Mouse (Mus musculus): Measurements from ENCODE around the gene Hes5. TPM values are rescaled to one million over a fixed set of nuclear protein-coding genes. Genes with fewer than 3 reads are reported as not detected.

Gene Hes5
- polyA plus RNA-seq, 1 experiment from 2014 or later = 154 TPM

DNA sequence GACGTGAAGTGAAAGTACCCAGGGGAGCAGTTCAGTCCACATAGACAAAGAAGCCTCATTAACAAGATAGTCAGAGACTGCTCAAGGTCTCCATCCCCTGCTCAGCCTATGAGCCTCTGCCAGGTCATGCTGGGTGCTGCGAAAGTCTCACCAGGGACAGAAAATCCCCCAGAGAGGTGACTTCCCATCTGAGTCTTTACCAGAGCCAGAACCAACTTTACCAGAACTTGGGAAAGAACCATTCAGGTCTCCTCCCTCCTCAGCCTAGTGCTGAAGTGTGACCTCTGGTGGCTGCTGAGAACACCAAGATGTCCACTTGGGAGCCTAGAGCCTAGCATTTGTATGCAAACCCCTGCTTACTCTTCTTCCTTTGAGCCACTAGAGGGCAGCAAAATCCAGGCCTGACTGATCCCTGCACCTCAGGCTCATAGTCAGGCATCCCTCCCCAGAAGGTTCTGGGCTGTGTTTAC, 16.6 kb upstream of the Hes5 start:
- Histone ChIP-seq H3K27ac (no peak overlapping the region), H3K27me3 (0 out of 2 replicates have a peak, but pooled peaks cover 4% of the 10 kb centered on the region), H3K4me1 (replicated peaks) (peaks cover 34% of the 10 kb centered on the region), H3K4me3 (no peak overlapping the region), H3K9me3 (no peaks in the 10 kb centered on the region), H3K36me3 (no peaks in the 10 kb centered on the region), H3K9ac (no peak overlapping the region), H3K4me2 (no peak overlapping the region)
- ATAC-seq (ENCODE audit: low FRiP score) = peak; percentile 58; the same call in 1 of the 2 replicates
- 20% methylated on average over 2 of the region's 2 CpGs for WGBS

DNA sequence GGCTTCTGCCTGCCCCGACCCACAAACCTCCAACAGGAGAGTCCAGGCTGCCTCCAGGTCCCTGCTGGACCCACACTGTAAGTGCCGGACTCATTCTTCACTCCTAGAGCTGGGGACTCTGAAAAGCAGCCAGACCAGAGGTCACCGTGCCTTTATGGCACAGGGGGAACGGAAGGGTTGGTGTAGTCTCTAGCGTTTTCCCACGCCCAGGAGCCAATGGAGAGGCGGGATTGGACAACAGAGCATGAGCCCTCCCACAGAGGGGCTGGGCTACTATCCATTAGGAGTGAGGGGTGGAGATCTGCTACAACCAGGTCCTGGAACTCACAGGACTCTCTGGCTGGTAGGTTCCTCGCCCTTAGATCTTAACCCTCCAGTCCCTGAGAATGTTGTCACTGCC, 14.4 kb upstream of the Hes5 start:
- H3K36me3 ChIP-seq = no peaks in the 10 kb centered on the region
- peak overlapping the region; percentile 60 for H3K9ac ChIP-seq
- peak overlapping the region; percentile 58; the same call in 1 of the 2 replicates for H3K27ac ChIP-seq
- 2% methylated on average over 8 of the region's 8 CpGs for WGBS
- H3K4me3 ChIP-seq = peak overlapping the region; percentile 33
- peak overlapping the region; percentile 55 for H3K4me2 ChIP-seq
- H3K4me1 ChIP-seq (replicated peaks) = peaks cover 44% of the 10 kb centered on the region
- H3K9me3 ChIP-seq = no peaks in the 10 kb centered on the region
- peak; percentile 81 for ATAC-seq (ENCODE audit: low FRiP score)
- peaks cover 13% of the 10 kb centered on the region for H3K27me3 ChIP-seq

DNA sequence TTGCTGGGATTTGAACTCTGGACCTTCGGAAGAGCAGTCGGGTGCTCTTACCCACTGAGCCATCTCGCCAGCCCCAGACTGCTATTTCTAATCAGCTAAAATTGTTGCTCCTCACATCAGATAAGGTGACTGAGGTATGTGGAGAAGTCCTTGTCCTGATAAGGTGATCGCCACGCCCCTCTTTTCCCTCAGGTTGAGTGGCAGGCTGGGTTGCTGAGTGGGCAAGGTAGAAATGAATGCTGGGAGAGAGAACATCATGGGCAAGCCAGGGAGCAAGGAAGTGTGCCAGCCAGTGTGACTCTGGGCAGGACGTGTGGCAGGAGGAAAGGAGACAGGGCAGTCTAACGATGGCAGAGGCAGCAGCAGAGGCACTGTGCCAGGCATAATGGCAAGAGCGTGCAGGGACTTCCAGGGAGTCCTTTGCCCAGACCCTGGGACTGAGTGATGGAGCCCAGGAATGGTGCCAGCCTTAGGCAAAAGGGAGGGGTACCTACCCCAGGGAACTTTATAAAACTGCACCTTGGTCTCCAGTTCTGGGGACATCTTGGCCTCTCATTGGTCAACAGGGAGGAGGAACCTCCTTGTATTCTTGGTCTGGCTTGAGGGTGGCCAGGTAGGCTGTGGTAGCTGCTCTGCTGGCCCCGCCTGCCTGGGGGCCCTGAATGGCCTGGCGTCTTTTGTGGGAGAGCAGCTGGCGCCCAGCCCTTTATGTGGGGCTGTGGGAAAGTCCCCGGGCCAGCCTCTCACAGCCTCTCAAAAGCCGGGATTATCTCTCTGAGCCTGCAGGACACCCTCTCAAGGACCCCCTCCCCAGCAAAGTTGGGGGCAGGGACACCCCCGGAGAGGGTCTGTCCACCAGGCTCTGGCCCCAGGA, 12.4 kb upstream of the Hes5 start:
- no peak overlapping the region for H3K9ac ChIP-seq
- peak overlapping the region; percentile 80 for H3K27ac ChIP-seq
- H3K4me1 ChIP-seq (replicated peaks) = peaks cover 55% of the 10 kb centered on the region
- no peaks in the 10 kb centered on the region for H3K36me3 ChIP-seq
- peaks cover 24% of the 10 kb centered on the region for H3K27me3 ChIP-seq
- no peak overlapping the region for H3K4me3 ChIP-seq
- ATAC-seq (ENCODE audit: low FRiP score) = peak; percentile 66
- 39% methylated on average over 14 of the region's 14 CpGs for WGBS
- H3K4me2 ChIP-seq = peak overlapping the region; percentile 21; the same call in 1 of the 2 replicates
- no peaks in the 10 kb centered on the region for H3K9me3 ChIP-seq

DNA sequence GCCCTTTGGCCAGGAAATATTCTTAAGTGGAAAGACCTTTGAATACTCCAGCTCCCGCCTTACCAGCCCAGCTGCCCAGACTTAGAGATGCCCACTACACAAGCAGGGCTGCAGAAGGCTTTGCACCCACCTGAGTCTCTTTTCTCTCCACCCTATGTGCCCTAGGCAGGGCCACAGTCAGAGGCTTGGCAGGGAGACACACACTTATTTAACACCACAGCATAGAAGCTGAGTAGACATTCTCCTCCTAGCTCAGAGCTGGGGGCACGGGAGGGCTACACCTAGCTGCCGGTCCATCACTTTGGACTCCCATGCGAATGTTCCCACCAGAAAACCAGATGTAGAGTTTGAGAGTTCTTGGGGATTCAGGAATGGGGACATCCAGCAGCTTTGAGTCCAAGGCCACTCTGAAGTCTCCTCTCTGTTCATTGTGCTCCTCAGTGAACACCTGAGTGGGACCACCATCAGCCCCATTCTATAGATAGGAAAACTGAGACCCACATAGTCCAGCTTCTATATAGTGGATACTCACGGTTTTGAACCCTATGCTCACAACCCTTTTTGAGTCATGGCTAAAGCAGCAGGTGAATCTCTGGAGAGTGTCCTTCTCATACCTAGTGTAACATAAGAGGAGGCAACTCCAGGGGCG, 11.7 kb upstream of the Hes5 start:
- no peak for ATAC-seq (ENCODE audit: low FRiP score)
- Histone ChIP-seq H3K9me3 (no peaks in the 10 kb centered on the region), H3K27me3 (peaks cover 30% of the 10 kb centered on the region), H3K4me2 (peak overlapping the region; percentile 29; the same call in 1 of the 2 replicates), H3K4me3 (no peak overlapping the region; the same call in 1 of the 2 replicates), H3K36me3 (no peaks in the 10 kb centered on the region), H3K27ac (peak overlapping the region; percentile 80), H3K9ac (0 out of 2 replicates have a peak overlapping the region, but pooled peaks have one; percentile 19), H3K4me1 (replicated peaks) (peaks cover 56% of the 10 kb centered on the region)
- WGBS = 37% methylated on average over 6 of the region's 6 CpGs

DNA sequence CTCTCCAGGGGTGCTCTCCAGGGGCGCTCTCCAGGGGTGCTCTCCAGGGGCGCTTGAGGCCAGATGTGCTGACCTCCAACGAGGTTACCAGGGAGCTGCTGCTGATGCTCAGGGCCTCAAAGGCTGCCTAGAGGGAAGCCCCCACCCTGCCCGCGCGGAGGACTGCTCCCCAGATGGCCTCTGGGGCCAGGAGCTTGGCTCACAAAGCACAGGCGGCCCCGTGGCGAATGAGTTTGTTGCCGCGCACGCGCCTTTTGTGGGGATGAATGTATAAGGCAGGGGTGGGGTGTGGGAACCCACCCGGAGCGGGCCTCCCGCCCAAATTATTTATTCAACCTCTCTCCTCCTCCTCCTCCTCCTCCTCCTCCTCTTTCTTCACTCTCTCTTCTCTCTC, 11.1 kb upstream of the Hes5 start:
- Histone ChIP-seq H3K36me3 (no peaks in the 10 kb centered on the region), H3K4me2 (peak overlapping the region; percentile 29; the same call in 1 of the 2 replicates), H3K4me3 (no peak overlapping the region; the same call in 1 of the 2 replicates), H3K4me1 (replicated peaks) (peaks cover 60% of the 10 kb centered on the region), H3K27ac (0 out of 2 replicates have a peak overlapping the region, but pooled peaks have one; percentile 80), H3K9ac (0 out of 2 replicates have a peak overlapping the region, but pooled peaks have one; percentile 19), H3K9me3 (no peaks in the 10 kb centered on the region), H3K27me3 (peaks cover 35% of the 10 kb centered on the region)
- no peak for ATAC-seq (ENCODE audit: low FRiP score)
- 2% methylated on average over 16 of the region's 16 CpGs for WGBS

DNA sequence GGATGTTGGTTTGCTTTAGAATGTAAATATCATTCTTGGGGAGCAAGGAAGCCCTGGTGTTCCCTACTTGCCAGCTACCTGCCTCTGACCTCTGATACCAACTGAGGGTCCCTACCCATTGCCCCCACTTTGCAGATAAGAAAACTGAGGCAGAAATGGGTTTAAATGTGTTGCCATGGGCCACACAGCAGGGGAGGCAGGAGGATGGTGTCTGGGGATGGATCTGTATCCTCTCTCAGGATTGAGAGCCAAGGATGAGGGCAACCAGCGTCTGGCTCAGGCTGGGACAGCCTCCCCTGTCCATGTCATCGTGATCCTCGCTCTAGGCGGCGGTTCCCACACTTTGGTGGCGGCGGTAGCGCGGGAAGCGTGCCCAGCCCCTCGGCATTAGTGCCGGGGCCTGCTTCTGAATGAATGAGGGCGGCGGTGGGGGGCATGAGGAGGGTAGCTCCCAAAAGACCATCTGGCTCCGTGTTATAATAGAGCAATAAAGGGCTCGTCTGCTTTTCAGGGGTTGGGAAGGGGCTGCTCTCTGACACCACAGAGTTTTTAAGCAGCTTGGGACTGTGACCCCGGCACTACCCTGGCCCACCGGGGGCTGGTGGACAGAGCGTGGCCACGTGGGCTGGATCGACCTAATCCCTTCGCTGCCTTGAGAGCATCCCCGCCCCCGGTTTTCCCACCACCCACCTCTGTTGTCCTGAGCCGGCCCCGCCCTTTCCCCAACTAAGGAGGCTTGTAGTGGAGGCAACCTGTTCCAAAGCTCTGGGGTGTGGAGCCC, 8.1 kb upstream of the Hes5 start:
- ATAC-seq (ENCODE audit: low FRiP score) = peak; percentile 31
- no peak overlapping the region for H3K27ac ChIP-seq
- H3K9ac ChIP-seq = no peak overlapping the region
- no peaks in the 10 kb centered on the region for H3K36me3 ChIP-seq
- no peak overlapping the region for H3K4me3 ChIP-seq
- peaks cover 49% of the 10 kb centered on the region for H3K27me3 ChIP-seq
- under 1% methylated on average over 26 of the region's 26 CpGs for WGBS
- H3K9me3 ChIP-seq = no peaks in the 10 kb centered on the region
- peak overlapping the region; percentile 35 for H3K4me2 ChIP-seq
- H3K4me1 ChIP-seq (replicated peaks) = peaks cover 54% of the 10 kb centered on the region

DNA sequence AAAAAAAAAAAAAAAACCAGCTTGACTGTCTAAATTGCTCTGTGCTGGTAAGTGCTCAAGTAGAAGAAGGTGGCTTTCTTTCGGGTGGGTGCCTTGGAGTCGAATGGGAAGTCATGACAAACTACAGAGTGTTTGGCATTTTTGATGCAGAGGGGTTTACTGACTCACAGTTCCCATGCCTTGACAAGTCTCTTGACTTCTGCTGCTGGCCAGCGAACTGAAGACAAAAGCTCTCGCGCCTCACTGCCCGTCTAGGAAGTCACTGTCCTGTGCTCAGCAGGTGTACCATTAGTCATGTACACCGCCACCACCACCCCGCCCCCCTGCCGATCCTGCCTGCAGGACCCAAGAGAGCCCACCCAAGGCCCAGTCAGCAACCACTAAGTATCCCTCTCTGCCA, 4.1 kb upstream of the Hes5 start:
- H3K27me3 ChIP-seq = peaks cover 61% of the 10 kb centered on the region
- no peak overlapping the region for H3K27ac ChIP-seq
- WGBS = 17% methylated on average over 9 of the region's 9 CpGs
- H3K9ac ChIP-seq = no peak overlapping the region
- H3K4me1 ChIP-seq (replicated peaks) = peaks cover 69% of the 10 kb centered on the region
- no peak for ATAC-seq (ENCODE audit: low FRiP score)
- H3K36me3 ChIP-seq = no peaks in the 10 kb centered on the region
- no peak overlapping the region for H3K4me2 ChIP-seq
- H3K4me3 ChIP-seq = no peak overlapping the region
- no peaks in the 10 kb centered on the region for H3K9me3 ChIP-seq

DNA sequence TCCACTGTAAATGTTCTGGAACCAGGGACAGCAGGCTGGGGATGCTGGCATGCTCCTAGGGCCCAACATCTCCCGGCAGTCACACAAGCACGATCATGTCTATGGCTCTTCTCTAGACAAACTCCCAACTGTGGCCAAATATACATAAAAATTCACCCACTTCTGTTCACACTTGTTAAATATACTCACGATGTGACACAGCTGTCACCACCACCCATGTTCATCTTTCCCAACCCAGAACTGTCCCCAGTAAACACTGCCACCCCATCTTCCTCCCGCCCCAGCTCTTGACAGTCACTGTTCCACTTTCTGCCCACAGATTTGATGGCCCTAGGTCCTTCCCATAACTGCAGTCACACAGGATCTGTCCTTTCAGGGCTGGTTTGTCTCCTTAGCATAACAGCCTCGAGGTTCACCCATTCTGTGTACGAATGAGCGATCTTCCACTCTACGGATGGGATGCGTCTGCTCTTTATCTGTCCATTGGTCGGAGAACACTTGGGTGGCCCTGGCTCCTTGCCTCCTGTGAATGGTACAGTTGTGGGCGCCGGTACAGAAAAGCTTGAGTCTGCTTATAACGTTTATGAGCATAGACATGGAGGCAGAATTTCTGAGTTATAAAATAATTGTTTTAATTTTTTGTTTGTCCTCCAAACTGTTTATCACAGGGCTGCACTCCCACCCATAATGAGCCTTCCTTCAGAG, 3.3 kb upstream of the Hes5 start:
- Histone ChIP-seq H3K27ac (peak overlapping the region; percentile 18), H3K27me3 (peaks cover 64% of the 10 kb centered on the region), H3K36me3 (no peaks in the 10 kb centered on the region), H3K9me3 (no peaks in the 10 kb centered on the region), H3K4me3 (0 out of 2 replicates have a peak overlapping the region, but pooled peaks have one; percentile 0), H3K4me1 (replicated peaks) (peaks cover 75% of the 10 kb centered on the region), H3K9ac (peak overlapping the region; percentile 7; the same call in 1 of the 2 replicates), H3K4me2 (peak overlapping the region; percentile 39)
- 22% methylated on average over 13 of the region's 13 CpGs for WGBS
- no peak for ATAC-seq (ENCODE audit: low FRiP score)

DNA sequence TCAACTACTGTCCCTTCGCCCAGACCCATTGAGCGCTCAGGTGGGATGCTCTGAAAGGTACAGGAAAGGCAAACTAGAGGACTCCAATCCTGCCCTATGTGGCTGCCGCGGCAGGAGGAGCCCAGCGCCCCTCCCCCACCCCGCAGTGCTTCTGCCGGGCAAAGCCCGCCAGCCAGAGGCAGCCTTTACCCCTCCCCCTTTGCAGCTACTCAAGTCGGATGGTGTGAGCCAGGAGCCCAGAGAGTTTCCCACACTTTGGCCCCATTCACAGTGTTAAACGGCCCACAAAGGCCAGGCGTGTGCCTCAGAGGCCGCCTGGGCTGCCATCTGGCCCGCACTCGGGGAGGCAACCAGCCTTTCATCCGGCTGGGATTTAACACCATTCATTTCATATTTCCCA, 2.6 kb upstream of the Hes5 start:
- no peaks in the 10 kb centered on the region for H3K9me3 ChIP-seq
- WGBS = 2% methylated on average over 15 of the region's 15 CpGs
- H3K9ac ChIP-seq = peak overlapping the region; percentile 7; the same call in 1 of the 2 replicates
- H3K27ac ChIP-seq = peak overlapping the region; percentile 18
- peak; percentile 29; the same call in 1 of the 2 replicates for ATAC-seq (ENCODE audit: low FRiP score)
- H3K4me2 ChIP-seq = peak overlapping the region; percentile 39
- no peaks in the 10 kb centered on the region for H3K36me3 ChIP-seq
- H3K4me1 ChIP-seq (replicated peaks) = peaks cover 75% of the 10 kb centered on the region
- peaks cover 63% of the 10 kb centered on the region for H3K27me3 ChIP-seq
- 0 out of 2 replicates have a peak overlapping the region, but pooled peaks have one; percentile 0 for H3K4me3 ChIP-seq

DNA sequence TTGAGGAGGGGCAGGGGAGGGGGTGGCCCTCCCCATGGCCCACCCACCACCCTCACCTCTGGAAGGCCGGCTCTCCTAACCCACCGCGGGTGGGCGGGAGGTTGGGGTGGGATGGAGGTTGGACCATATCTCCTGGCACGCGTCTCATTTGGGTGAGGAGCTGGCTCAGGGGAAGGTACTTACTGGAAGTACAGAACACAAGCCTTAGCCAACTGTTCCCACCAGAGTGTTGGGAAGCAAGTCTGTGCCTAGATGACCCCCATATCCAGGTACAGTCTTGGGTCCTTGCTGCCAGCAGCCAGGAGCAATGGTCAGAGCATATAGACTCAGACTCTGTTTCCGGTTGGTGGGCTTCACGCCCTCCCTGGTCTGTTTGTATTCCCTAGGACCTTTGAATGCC, 2.1 kb upstream of the Hes5 start:
- ATAC-seq (ENCODE audit: low FRiP score) = no peak
- no peaks in the 10 kb centered on the region for H3K9me3 ChIP-seq
- H3K4me2 ChIP-seq = peak overlapping the region; percentile 39
- H3K36me3 ChIP-seq = no peaks in the 10 kb centered on the region
- peak overlapping the region; percentile 4; the same call in 1 of the 2 replicates for H3K27ac ChIP-seq
- H3K4me3 ChIP-seq = no peak overlapping the region
- 8% methylated on average over 8 of the region's 8 CpGs for WGBS
- H3K27me3 ChIP-seq = peaks cover 60% of the 10 kb centered on the region
- H3K4me1 ChIP-seq (replicated peaks) = peaks cover 76% of the 10 kb centered on the region
- H3K9ac ChIP-seq = 0 out of 2 replicates have a peak overlapping the region, but pooled peaks have one; percentile 7

Data from hindbrain, embryonic 13.5 days (tissue).